In genomic region chr7:83668724-83669123, GRCm38 (mm10) we compare ENCODE assay signal across 10 mouse cellular contexts. TPM values are rescaled to one million over a fixed set of nuclear protein-coding genes. Genes with fewer than 3 reads are reported as not detected.
DNase-seq lines count a peak whose midpoint lies in the region; ATAC-seq lines count a peak whose summit lies in the region.
"Had no signal": no experiment of that assay in that cellular context is flagged by ENCODE, and none has a peak within 500 bp of the region (broad histone marks: within the 10 kb centered on the region; RNA-seq: fewer than 3 reads in every experiment).

No protein-coding gene starts in this region.

- peak; percentile 27 for DNase-seq in liver
- peak; percentile 75 for DNase-seq in adrenal gland, postnatal 14 days
- peak; percentile 65 for DNase-seq in embryonic facial prominence, embryonic 10.5 days (ENCODE audit: low spot score)
- DNase-seq in limb, embryonic 11.5 days (ENCODE audit: low spot score), result peak; percentile 77
- no peak for DNase-seq in B cell, adult 2 months

- ATAC-seq in liver, embryonic 12.5 days, result no peak
- peak; percentile 85 for ATAC-seq in hindbrain, embryonic 16.5 days
- ATAC-seq in limb, embryonic 11.5 days (ENCODE audit: insufficient number of reproducible peaks, low FRiP score, low TSS enrichment, low read depth), result no peak
- ATAC-seq in neural tube, embryonic 14.5 days (ENCODE audit: low read depth), result peak; percentile 68; the same call in 1 of the 2 replicates

- H3K27me3 ChIP-seq in liver, embryonic 12.5 days (replicated peaks), result no peaks in the 10 kb centered on the region
- H3K27me3 ChIP-seq in embryonic facial prominence, embryonic 10.5 days (replicated peaks; ENCODE audit: low read depth, poor library complexity, severe bottlenecking), result no peaks in the 10 kb centered on the region
- H3K27me3 ChIP-seq in hindbrain, embryonic 16.5 days (replicated peaks; ENCODE audit: control insufficient read depth, insufficient read depth, low read length), result no peaks in the 10 kb centered on the region
- no peaks in the 10 kb centered on the region for H3K27me3 ChIP-seq in limb, embryonic 11.5 days (ENCODE audit: control insufficient read depth, insufficient read depth, low read length)
- H3K27me3 ChIP-seq in neural tube, embryonic 14.5 days (ENCODE audit: control insufficient read depth, insufficient read depth, low read length), result no peaks in the 10 kb centered on the region
- H3K27me3 ChIP-seq: embryonic facial prominence, embryonic 15.5 days had no signal

- H3K9ac ChIP-seq in liver, embryonic 12.5 days, result no peak overlapping the region
- H3K9ac ChIP-seq in hindbrain, embryonic 16.5 days (ENCODE audit: low read depth, low read length), result no peak overlapping the region
- no peak overlapping the region for H3K9ac ChIP-seq in limb, embryonic 11.5 days (ENCODE audit: low read length)
- no peak overlapping the region for H3K9ac ChIP-seq in neural tube, embryonic 14.5 days (replicated peaks; ENCODE audit: low read depth, low read length)
- H3K9ac ChIP-seq: embryonic facial prominence, embryonic 15.5 days had no signal

- no peak overlapping the region for H3K27ac ChIP-seq in liver, embryonic 12.5 days
- no peak overlapping the region for H3K27ac ChIP-seq in embryonic facial prominence, embryonic 10.5 days (replicated peaks)
- H3K27ac ChIP-seq in hindbrain, embryonic 16.5 days (ENCODE audit: low read depth, low read length), result no peak overlapping the region
- H3K27ac ChIP-seq in limb, embryonic 11.5 days (replicated peaks; ENCODE audit: low read depth, low read length), result no peak overlapping the region
- H3K27ac ChIP-seq in neural tube, embryonic 14.5 days (ENCODE audit: low read depth, low read length), result no peak overlapping the region
- H3K27ac ChIP-seq: embryonic facial prominence, embryonic 15.5 days; macrophage had no signal

- H3K9me3 ChIP-seq in liver, embryonic 12.5 days (replicated peaks), result no peaks in the 10 kb centered on the region
- no peaks in the 10 kb centered on the region for H3K9me3 ChIP-seq in embryonic facial prominence, embryonic 10.5 days
- H3K9me3 ChIP-seq in hindbrain, embryonic 16.5 days (ENCODE audit: control insufficient read depth, low read length), result no peaks in the 10 kb centered on the region
- H3K9me3 ChIP-seq in limb, embryonic 11.5 days (ENCODE audit: control insufficient read depth, low read length), result no peaks in the 10 kb centered on the region
- no peaks in the 10 kb centered on the region for H3K9me3 ChIP-seq in neural tube, embryonic 14.5 days (ENCODE audit: control insufficient read depth, low read length)
- H3K9me3 ChIP-seq: embryonic facial prominence, embryonic 15.5 days had no signal

- no peak overlapping the region for H3K4me2 ChIP-seq in liver, embryonic 12.5 days
- no peak overlapping the region for H3K4me2 ChIP-seq in hindbrain, embryonic 16.5 days (ENCODE audit: low read length)
- no peak overlapping the region for H3K4me2 ChIP-seq in limb, embryonic 11.5 days (ENCODE audit: low read depth, severe bottlenecking)
- no peak overlapping the region for H3K4me2 ChIP-seq in neural tube, embryonic 14.5 days (ENCODE audit: low read depth, low read length)
- H3K4me2 ChIP-seq: embryonic facial prominence, embryonic 15.5 days had no signal

- H3K4me3 ChIP-seq in liver, embryonic 12.5 days, result no peak overlapping the region
- H3K4me3 ChIP-seq in embryonic facial prominence, embryonic 10.5 days, result no peak overlapping the region
- no peak overlapping the region for H3K4me3 ChIP-seq in hindbrain, embryonic 16.5 days (ENCODE audit: low read length)
- no peak overlapping the region for H3K4me3 ChIP-seq in limb, embryonic 11.5 days (ENCODE audit: low read depth, low read length)
- no peak overlapping the region for H3K4me3 ChIP-seq in neural tube, embryonic 14.5 days (ENCODE audit: low read depth, low read length)
- H3K4me3 ChIP-seq: embryonic facial prominence, embryonic 15.5 days had no signal

- H3K36me3 ChIP-seq in liver, embryonic 12.5 days, result no peaks in the 10 kb centered on the region
- no peaks in the 10 kb centered on the region for H3K36me3 ChIP-seq in embryonic facial prominence, embryonic 10.5 days (replicated peaks)
- H3K36me3 ChIP-seq in hindbrain, embryonic 16.5 days (ENCODE audit: control insufficient read depth, insufficient read depth, low read length), result no peaks in the 10 kb centered on the region
- H3K36me3 ChIP-seq in limb, embryonic 11.5 days (ENCODE audit: control insufficient read depth, insufficient read depth, low read length), result no peaks in the 10 kb centered on the region
- no peaks in the 10 kb centered on the region for H3K36me3 ChIP-seq in neural tube, embryonic 14.5 days (ENCODE audit: control insufficient read depth, insufficient read depth, low read length)
- H3K36me3 ChIP-seq: embryonic facial prominence, embryonic 15.5 days had no signal

- WGBS in liver, embryonic 12.5 days (ENCODE audit: insufficient replicate concordance), result 42% methylated on average over 1 of the region's 1 CpGs
- WGBS in embryonic facial prominence, embryonic 10.5 days, result 18% methylated on average over 1 of the region's 1 CpGs
- WGBS in hindbrain, embryonic 16.5 days, result 15% methylated on average over 1 of the region's 1 CpGs
- 18% methylated on average over 1 of the region's 1 CpGs for WGBS in limb, embryonic 11.5 days
- 11% methylated on average over 1 of the region's 1 CpGs for WGBS in neural tube, embryonic 14.5 days

- H3K4me1 ChIP-seq in liver, embryonic 12.5 days, result no peaks in the 10 kb centered on the region
- H3K4me1 ChIP-seq in embryonic facial prominence, embryonic 10.5 days, result no peaks in the 10 kb centered on the region
- H3K4me1 ChIP-seq in hindbrain, embryonic 16.5 days (ENCODE audit: control insufficient read depth, insufficient read depth, low read depth, low read length), result no peaks in the 10 kb centered on the region
- no peaks in the 10 kb centered on the region for H3K4me1 ChIP-seq in limb, embryonic 11.5 days (ENCODE audit: control insufficient read depth, insufficient read depth, low read length)
- H3K4me1 ChIP-seq in neural tube, embryonic 14.5 days (ENCODE audit: control insufficient read depth, insufficient read depth, low read length), result no peaks in the 10 kb centered on the region
- H3K4me1 ChIP-seq: embryonic facial prominence, embryonic 15.5 days had no signal

RNA-seq across cellular contexts. Expression of gene Stard5, which starts 37.0 kb away (rescaled TPM):
- 7.6 and 7.9 TPM in 2 replicates for polyA plus RNA-seq in liver, embryonic 12.5 days (2016; fragmentation: Nextera tagmentation; extraction: Ambion mirVana)
- total RNA-seq in adrenal gland, postnatal 14 days (2021), result 32.8 and 40.5 TPM in 2 replicates
- 15.1 and 16.8 TPM in 2 replicates for polyA plus RNA-seq in embryonic facial prominence, embryonic 10.5 days (2016; fragmentation: Nextera tagmentation; extraction: Ambion mirVana)
- polyA plus RNA-seq in hindbrain, embryonic 16.5 days (2015; fragmentation: Nextera tagmentation; extraction: Ambion mirVana), result 6.6 and 7.3 TPM in 2 replicates
- polyA plus RNA-seq in limb, embryonic 11.5 days (2014; fragmentation: Nextera tagmentation; extraction: Ambion mirVana), result 18.8 and 19.2 TPM in 2 replicates
- 3.9 and 5.2 TPM in 2 replicates for polyA plus RNA-seq in neural tube, embryonic 14.5 days (2014; fragmentation: Nextera tagmentation; extraction: Ambion mirVana)

Comparison
In these comparisons a context has a peak if more than half of its experiments do, and no peak if none do; other contexts are left out.
1. DNase-seq: peak in liver (single experiment), adrenal gland, postnatal 14 days (single experiment), embryonic facial prominence, embryonic 10.5 days (single experiment) and limb, embryonic 11.5 days (single experiment); none in B cell, adult 2 months (0 of 2).
2. ATAC-seq: peak in hindbrain, embryonic 16.5 days (single experiment) and neural tube, embryonic 14.5 days (single experiment); none in liver, embryonic 12.5 days (single experiment) and limb, embryonic 11.5 days (single experiment).